Mouse (Mus musculus) hindbrain, embryonic 12.5 days (tissue): ENCODE results near the gene Alox12b. TPM values are rescaled to one million over a fixed set of nuclear protein-coding genes. Genes with fewer than 3 reads are reported as not detected.

Experiments used
- ATAC-seq: fragments of 200-750 bp; cut with Nextera tagmentation; 2 replicates; pipeline ENCODE4 v1.8.0; 2017; ENCODE audit warnings: moderate TSS enrichment; ENCODE audit not compliant: low FRiP score
- H3K27ac ChIP-seq: fragments of 300-500 bp; sonication (generic); 2 replicates; pipeline ENCODE4 v1.5.1; 2016; ENCODE audit warnings: mild to moderate bottlenecking
- H3K27me3 ChIP-seq: fragments of 300-500 bp; sonication (generic); 2 replicates; pipeline ENCODE4 v1.6.1; 2016; ENCODE audit warnings: mild to moderate bottlenecking
- H3K36me3 ChIP-seq: fragments of 300-500 bp; sonication (generic); 2 replicates; pipeline ENCODE4 v1.6.1; 2016; ENCODE audit warnings: mild to moderate bottlenecking
- H3K4me1 ChIP-seq: fragments of 300-500 bp; sonication (generic); 2 replicates; pipeline ENCODE4 v1.6.1; 2016
- H3K4me2 ChIP-seq: fragments of 300-500 bp; sonication (generic); replicated peaks from 2 replicates; pipeline ENCODE4 v1.6.1; 2016; ENCODE audit warnings: mild to moderate bottlenecking
- H3K4me3 ChIP-seq: fragments of 300-500 bp; sonication (generic); 2 replicates; pipeline ENCODE4 v1.5.1; 2016; ENCODE audit warnings: mild to moderate bottlenecking
- H3K9ac ChIP-seq: fragments of 300-500 bp; sonication (generic); 2 replicates; pipeline ENCODE4 v1.6.1; 2016; ENCODE audit warnings: mild to moderate bottlenecking, moderate library complexity
- H3K9me3 ChIP-seq: fragments of 300-500 bp; sonication (generic); replicated peaks from 2 replicates; pipeline ENCODE4 v1.6.1; 2016; ENCODE audit warnings: mild to moderate bottlenecking
- WGBS: fragments of 180-500 bp; shearing (Covaris S2); methylation state at CpG from one replicate; pipeline ENCODE4 v1.1.7; 2016; 5-methylcytosine and 5-hydroxymethylcytosine counted together
- polyA plus RNA-seq: library from polyadenylated mRNA; unstranded; fragments of >200 nt; fragmentation: Nextera tagmentation; extraction: Ambion mirVana; gene quantifications from 2 replicates; pipeline ENCODE4 v1.2.1, GENCODE M21; 2016

The Alox12b gene
- polyA plus RNA-seq, 1 experiment from 2014 or later: 0.12 TPM

DNA sequence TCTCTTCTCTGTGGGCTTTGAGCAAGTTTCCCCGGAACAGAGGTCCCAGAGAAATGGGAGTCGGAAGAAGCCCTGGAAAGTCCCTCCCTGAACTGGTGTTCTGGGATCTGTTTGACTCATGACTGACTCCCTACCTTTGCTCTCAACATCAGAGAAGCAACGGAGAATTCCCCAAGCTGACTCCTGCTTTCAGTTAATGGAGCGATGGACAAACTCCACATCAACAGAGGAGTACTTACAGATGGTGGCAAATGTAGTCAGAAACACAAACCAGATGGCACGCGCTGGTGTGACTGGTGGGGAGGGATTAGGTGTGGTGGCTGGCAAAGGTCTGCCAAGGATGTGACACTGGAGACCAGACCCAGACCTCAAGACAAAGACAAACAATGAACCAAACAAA, 5.8 kb upstream of the Alox12b start:
- no peaks in the 10 kb centered on the region for H3K36me3 ChIP-seq
- 68% methylated on average over 6 of the region's 6 CpGs for WGBS
- no peak overlapping the region for H3K27ac ChIP-seq
- H3K9ac ChIP-seq: no peak overlapping the region
- no peak overlapping the region for H3K4me3 ChIP-seq
- H3K4me1 ChIP-seq: no peaks in the 10 kb centered on the region
- H3K27me3 ChIP-seq: peaks cover 20% of the 10 kb centered on the region
- no peaks in the 10 kb centered on the region for H3K9me3 ChIP-seq
- ATAC-seq: no peak
- peak overlapping the region; percentile 20; the same call in 1 of the 2 replicates for H3K4me2 ChIP-seq

DNA sequence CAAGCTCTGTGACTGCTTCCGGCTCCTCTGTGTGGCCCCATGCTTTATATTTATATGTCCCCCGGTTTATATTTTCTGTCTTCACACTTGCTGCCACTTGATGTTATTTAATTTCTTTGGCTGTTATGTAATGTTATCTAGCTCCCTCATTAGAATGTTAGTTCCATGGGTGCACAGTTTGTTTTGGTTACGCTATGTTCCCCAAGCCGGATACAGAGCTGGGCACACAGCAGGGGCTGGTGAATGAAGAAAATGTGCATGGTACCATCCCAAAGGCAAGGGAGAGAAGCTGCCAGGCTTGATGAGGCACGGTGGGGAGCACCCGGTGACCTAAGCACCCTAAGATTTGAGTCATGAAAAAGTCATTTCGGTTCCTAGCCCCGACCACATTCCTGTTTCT, 3.0 kb upstream of the Alox12b start:
- H3K4me3 ChIP-seq: no peak overlapping the region
- no peaks in the 10 kb centered on the region for H3K36me3 ChIP-seq
- H3K9me3 ChIP-seq: no peaks in the 10 kb centered on the region
- no peak overlapping the region for H3K27ac ChIP-seq
- no peak overlapping the region for H3K9ac ChIP-seq
- 86% methylated on average over 8 of the region's 8 CpGs for WGBS
- no peak overlapping the region for H3K4me2 ChIP-seq
- no peak for ATAC-seq
- peaks cover 46% of the 10 kb centered on the region for H3K27me3 ChIP-seq
- H3K4me1 ChIP-seq: peaks cover 10% of the 10 kb centered on the region

DNA sequence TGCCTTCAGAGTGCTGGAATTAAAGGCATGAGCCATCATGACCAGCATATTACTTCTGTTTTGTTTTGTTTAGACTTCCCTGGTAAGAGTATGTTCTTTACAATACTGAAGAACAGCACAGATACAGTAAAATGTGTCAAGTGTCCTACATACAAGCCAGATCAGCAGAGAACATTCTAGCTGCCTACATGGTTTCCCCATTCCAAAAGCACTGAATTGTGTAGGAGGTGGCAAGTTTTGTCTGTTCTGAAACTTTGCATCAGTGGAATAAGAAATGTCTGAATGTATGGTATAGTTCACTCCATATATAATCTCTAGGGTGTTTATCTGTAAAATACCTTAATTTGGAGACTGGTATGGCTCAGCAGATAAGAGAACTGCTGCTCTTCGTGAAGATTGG, 1.4 kb upstream of the Alox12b start:
- H3K9ac ChIP-seq: no peak overlapping the region
- no peak overlapping the region for H3K4me2 ChIP-seq
- peaks cover 46% of the 10 kb centered on the region for H3K27me3 ChIP-seq
- H3K4me1 ChIP-seq: peaks cover 10% of the 10 kb centered on the region
- 48% methylated on average over 1 of the region's 1 CpGs for WGBS
- no peak for ATAC-seq
- no peaks in the 10 kb centered on the region for H3K36me3 ChIP-seq
- H3K4me3 ChIP-seq: no peak overlapping the region
- no peak overlapping the region for H3K27ac ChIP-seq
- H3K9me3 ChIP-seq: no peaks in the 10 kb centered on the region

DNA sequence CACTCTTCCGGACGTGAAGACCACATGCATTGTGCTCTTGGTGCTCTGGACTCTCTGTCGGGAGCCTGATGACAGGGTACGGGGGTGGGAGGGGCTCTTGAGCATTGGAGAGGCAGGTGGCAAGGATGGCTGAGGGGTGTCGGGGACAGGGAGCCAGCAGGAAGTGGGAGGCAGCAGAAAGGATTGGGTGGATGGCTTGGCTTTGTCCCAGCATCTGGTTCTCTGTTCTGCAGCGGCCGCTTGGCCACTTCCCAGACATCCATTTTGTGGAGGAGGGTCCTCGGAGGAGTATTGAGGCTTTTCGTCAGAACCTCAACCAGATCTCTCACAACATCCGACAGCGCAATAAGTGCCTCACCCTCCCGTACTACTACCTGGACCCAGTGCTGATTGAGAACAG, 12.5 kb downstream of the Alox12b start:
- Histone ChIP-seq H3K27ac (no peak overlapping the region), H3K9me3 (no peaks in the 10 kb centered on the region), H3K36me3 (no peaks in the 10 kb centered on the region), H3K9ac (no peak overlapping the region), H3K27me3 (peaks cover 5% of the 10 kb centered on the region; the same call in 1 of the 2 replicates), H3K4me1 (no peaks in the 10 kb centered on the region), H3K4me2 (no peak overlapping the region), H3K4me3 (no peak overlapping the region)
- no peak for ATAC-seq
- 90% methylated on average over 12 of the region's 12 CpGs for WGBS

DNA sequence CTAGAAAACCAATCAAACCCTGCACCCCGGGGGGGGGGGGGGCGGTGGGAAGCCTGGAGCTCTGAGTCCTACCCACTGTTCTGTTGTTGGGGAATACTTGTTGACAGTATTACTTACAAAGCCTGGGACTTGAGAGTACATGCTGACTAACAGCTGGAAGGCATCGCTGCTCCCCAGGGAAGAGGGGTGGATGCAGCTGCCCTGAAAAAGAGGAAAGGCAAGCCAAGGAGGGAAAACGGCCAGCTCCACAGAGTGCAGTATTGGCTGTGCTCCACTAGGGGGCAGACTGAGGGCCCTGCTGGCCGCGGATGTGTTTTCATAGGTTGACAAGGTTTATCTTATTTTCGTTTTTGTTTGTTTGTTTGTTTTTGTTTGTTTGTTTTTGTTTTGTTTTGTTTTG, 14.8 kb downstream of the Alox12b start:
- no peaks in the 10 kb centered on the region for H3K4me1 ChIP-seq
- no peak for ATAC-seq
- H3K27me3 ChIP-seq: no peaks in the 10 kb centered on the region
- no peaks in the 10 kb centered on the region for H3K36me3 ChIP-seq
- no peak overlapping the region for H3K27ac ChIP-seq
- no peak overlapping the region for H3K4me3 ChIP-seq
- no peaks in the 10 kb centered on the region for H3K9me3 ChIP-seq
- H3K9ac ChIP-seq: no peak overlapping the region
- 33% methylated on average over 7 of the region's 7 CpGs for WGBS
- no peak overlapping the region for H3K4me2 ChIP-seq

DNA sequence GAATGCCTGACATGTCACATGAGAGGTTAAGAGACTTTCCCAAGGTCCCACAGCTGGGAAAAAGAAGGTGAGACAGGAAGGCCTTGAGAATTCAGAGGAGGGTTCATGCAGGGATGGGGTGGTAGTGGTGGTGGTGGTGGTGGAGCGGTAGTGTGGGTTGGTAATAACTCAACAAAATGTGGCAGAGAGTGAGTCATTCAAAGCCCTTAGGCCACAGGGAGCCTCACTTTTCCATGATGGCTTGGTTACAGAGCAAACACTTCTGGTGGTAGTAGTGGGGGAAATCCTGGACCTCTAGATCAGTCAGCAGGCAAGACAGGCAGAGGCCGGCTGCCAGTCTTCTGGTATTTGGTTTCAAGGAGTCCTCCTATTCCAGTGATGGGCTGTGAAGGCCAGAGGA, 15.8 kb downstream of the Alox12b start:
- Histone ChIP-seq H3K4me2 (no peak overlapping the region), H3K27me3 (no peaks in the 10 kb centered on the region), H3K27ac (no peak overlapping the region), H3K9me3 (no peaks in the 10 kb centered on the region), H3K36me3 (no peaks in the 10 kb centered on the region), H3K4me1 (no peaks in the 10 kb centered on the region), H3K9ac (no peak overlapping the region), H3K4me3 (no peak overlapping the region)
- ATAC-seq: no peak
- WGBS: 88% methylated on average over 2 of the region's 2 CpGs

DNA sequence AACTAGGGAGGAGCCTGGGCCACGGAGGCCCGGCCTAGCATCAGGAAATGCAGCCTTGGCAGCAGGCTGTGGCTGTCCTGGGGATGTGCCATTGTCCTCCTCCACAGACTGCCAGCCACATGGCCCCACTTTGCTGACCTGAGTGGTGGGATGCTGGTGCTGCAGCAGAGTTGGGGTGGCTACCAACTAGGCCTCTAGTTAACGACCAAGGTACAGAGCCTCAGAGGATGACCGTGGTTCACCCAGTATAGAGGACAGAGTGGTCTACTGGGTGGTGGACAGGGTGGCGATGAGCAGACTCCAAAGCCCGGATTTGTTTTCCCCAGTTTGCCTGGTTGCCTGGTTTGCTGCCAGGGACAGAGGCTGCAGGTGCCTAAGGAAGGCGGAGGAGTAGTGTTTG, 17.9 kb downstream of the Alox12b start:
- Histone ChIP-seq H3K9me3 (no peaks in the 10 kb centered on the region), H3K4me2 (no peak overlapping the region), H3K27ac (no peak overlapping the region), H3K4me3 (no peak overlapping the region), H3K9ac (no peak overlapping the region), H3K27me3 (no peaks in the 10 kb centered on the region), H3K4me1 (no peaks in the 10 kb centered on the region), H3K36me3 (no peaks in the 10 kb centered on the region)
- no peak for ATAC-seq
- 85% methylated on average over 7 of the region's 7 CpGs for WGBS

DNA sequence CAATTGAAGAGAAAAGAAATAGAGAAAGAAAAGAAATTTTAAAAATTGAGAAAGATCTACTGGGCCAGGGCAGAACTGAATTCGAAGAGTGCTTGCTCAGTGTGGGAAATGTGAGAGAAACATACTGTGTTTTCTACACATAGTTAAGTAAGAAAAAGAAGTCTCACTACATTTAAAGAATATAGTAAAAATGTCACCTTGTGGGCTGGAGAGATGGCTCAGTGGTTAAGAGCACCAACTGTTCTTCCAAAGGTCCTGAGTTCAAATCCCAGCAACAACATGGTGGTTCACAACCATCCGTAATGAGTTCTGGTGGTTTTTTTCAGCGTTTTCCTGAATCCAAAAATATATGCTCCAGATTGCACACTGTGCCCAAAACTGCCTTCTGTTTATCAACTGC, 21.7 kb downstream of the Alox12b start:
- Histone ChIP-seq H3K9me3 (no peaks in the 10 kb centered on the region), H3K4me1 (no peaks in the 10 kb centered on the region), H3K27ac (no peak overlapping the region), H3K9ac (no peak overlapping the region), H3K36me3 (no peaks in the 10 kb centered on the region), H3K27me3 (no peaks in the 10 kb centered on the region), H3K4me3 (no peak overlapping the region), H3K4me2 (no peak overlapping the region)
- 80% methylated on average over 3 of the region's 3 CpGs for WGBS
- no peak for ATAC-seq

DNA sequence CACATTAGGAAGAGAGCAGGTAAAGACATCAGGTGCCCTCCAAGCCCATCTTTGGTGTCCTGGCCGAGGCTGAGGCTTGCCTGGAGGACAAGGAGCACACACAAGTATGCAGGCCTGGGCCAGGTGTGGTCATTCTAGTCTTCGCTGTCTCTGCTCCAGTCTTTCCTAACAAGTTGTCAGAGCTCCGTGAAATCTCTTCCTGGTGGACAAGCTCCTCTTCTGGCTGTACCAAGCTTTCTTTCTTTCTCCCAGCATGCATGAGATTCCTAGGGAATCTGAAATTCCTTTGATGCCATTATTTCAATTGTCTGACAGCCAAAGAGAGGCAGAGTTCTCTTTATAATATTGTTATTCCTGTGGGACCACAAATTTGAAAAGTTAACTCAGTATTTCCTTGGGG, 22.7 kb downstream of the Alox12b start:
- H3K9ac ChIP-seq: no peak overlapping the region
- 57% methylated on average over 3 of the region's 3 CpGs for WGBS
- no peak for ATAC-seq

DNA sequence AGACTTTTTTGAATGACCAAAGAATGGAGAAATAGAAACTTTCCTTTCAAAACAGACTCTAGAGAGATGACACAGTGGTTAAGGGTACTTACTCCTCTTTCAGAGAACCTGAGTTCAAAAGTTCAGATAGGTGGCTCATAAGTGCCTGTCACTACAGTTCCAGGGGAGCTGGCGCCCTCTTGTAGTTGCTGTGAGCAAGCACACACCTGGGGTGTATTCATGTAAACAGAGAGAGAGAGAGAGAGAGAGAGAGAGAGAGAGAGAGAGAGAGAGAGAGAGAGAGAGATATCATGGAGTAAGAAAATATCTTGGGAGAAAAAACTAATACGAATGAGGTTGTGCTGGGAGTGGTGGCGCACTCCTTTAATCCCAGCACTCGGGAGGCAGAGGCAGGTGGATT, 23.3 kb downstream of the Alox12b start:
- no peak overlapping the region for H3K9ac ChIP-seq
- no peaks in the 10 kb centered on the region for H3K9me3 ChIP-seq
- no peaks in the 10 kb centered on the region for H3K4me1 ChIP-seq
- no peak for ATAC-seq
- H3K27ac ChIP-seq: no peak overlapping the region
- 80% methylated on average over 4 of the region's 4 CpGs for WGBS
- no peak overlapping the region for H3K4me3 ChIP-seq
- H3K36me3 ChIP-seq: no peaks in the 10 kb centered on the region
- H3K4me2 ChIP-seq: no peak overlapping the region
- no peaks in the 10 kb centered on the region for H3K27me3 ChIP-seq

More for the DNA sequence above, 22.7 kb downstream of the Alox12b start:
- no peaks in the 10 kb centered on the region for H3K36me3 ChIP-seq
- H3K4me2 ChIP-seq: no peak overlapping the region
- no peaks in the 10 kb centered on the region for H3K4me1 ChIP-seq
- no peaks in the 10 kb centered on the region for H3K9me3 ChIP-seq
- H3K4me3 ChIP-seq: no peak overlapping the region
- no peaks in the 10 kb centered on the region for H3K27me3 ChIP-seq
- H3K27ac ChIP-seq: no peak overlapping the region

DNA sequence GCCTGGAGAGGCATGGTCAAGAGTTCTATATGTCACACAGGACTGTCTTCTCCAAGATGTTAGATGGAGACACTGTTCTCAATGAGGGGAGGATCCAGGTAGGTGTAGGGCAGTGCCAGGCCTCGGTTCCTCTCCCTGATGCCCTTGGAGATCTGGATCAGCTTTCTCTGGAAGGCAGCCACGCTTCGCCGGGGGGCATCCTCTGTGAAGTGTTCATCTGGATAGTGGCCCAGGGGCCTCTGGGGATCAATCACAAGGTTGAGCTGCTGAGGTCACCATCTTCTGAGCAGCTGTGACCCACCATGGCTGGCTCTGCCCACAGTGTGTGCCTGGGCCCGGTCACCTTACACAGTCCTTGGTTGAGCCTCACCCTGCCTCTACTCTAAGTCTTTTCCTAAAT, 28.2 kb downstream of the Alox12b start:
- Histone ChIP-seq H3K36me3 (no peaks in the 10 kb centered on the region), H3K4me1 (no peaks in the 10 kb centered on the region), H3K27ac (no peak overlapping the region), H3K9me3 (no peaks in the 10 kb centered on the region), H3K27me3 (no peaks in the 10 kb centered on the region), H3K4me3 (no peak overlapping the region), H3K9ac (no peak overlapping the region), H3K4me2 (no peak overlapping the region)
- 85% methylated on average over 5 of the region's 5 CpGs for WGBS
- ATAC-seq: no peak

DNA sequence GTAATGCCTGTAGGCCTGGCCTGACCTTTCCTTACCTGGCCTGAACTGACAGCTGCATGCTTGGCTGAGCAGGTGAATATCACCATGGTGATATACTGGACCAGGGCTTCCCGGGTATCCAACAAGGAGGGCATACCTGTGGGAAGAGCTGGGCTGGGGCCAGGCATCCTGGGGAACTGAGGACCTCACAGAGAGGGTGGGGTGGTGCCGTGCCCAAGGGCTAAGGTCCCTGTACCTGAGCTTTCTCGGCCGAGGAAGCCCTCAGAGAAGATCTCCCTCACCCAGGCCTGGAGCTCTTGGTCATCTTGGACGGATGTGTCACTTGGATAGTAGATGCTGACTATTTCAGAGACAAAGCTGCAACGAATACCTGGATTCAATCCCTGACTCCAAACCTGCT, 29.1 kb downstream of the Alox12b start:
- ATAC-seq: no peak
- H3K9me3 ChIP-seq: no peaks in the 10 kb centered on the region
- H3K4me3 ChIP-seq: no peak overlapping the region
- H3K27me3 ChIP-seq: no peaks in the 10 kb centered on the region
- no peak overlapping the region for H3K4me2 ChIP-seq
- no peak overlapping the region for H3K27ac ChIP-seq
- H3K9ac ChIP-seq: no peak overlapping the region
- no peaks in the 10 kb centered on the region for H3K4me1 ChIP-seq
- no peaks in the 10 kb centered on the region for H3K36me3 ChIP-seq
- WGBS: 87% methylated on average over 6 of the region's 6 CpGs

DNA sequence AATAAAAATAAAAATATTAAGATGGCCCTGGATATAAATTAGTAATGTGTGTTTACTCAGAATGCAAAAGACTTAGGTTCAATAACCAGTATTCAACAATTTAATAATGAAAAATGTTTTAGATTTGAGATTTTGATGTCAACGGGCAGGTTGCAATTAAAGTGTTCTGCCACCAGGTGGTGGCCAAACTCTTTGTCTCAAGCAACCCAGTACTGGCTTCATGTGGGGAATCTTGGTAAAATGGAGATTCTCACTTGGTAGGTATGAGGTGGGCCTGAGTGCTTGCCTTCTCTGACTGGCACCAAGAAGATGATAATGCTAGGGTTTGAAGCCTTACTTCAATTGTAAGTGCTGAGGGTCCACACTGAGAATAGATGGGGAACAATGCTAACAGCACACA, 36.1 kb downstream of the Alox12b start:
- Histone ChIP-seq H3K9me3 (no peaks in the 10 kb centered on the region), H3K27ac (no peak overlapping the region), H3K36me3 (no peaks in the 10 kb centered on the region), H3K4me1 (0 out of 2 replicates have a peak, but pooled peaks cover 6% of the 10 kb centered on the region), H3K9ac (no peak overlapping the region), H3K4me2 (no peak overlapping the region), H3K4me3 (no peak overlapping the region), H3K27me3 (peaks cover 18% of the 10 kb centered on the region)
- 5% methylated on average over 1 of the region's 1 CpGs for WGBS
- ATAC-seq: no peak
